Mouse (Mus musculus) gastrocnemius, adult 8-10 months (tissue): Measurements from ENCODE around the gene Wdr41. TPM values are rescaled to one million over a fixed set of nuclear protein-coding genes. Genes with fewer than 3 reads are reported as not detected.

Source experiments
- DNase-seq, 2 experiments: peaks; one replicate each; pipeline ENCODE4 v3.0.0; 2022; ENCODE audit warnings: low spot score in 2 of 2
- total RNA-seq, 4 experiments: library from RNA; stranded (reverse); gene quantifications; 2 replicates each; pipeline ENCODE4 v1.2.4; 2022

Gene Wdr41
- total RNA-seq: 10 to 100 TPM; 16.1 to 17.6 (median 17.4) TPM

GRCm38 (mm10) chr13:94976219-94977186 lies at the start of gene Wdr41:
TSS of gene Wdr41 (plus strand) at chr13:94976344.
- DNase-seq: peak; percentile 86 to 91

- no peak for DNase-seq
Observed at GRCm38 (mm10) chr13:94928086-94928485, 48.1 kb upstream of the Wdr41 start.

GRCm38 (mm10) chr13:94938418-94938817 lies 37.7 kb upstream of the Wdr41 start:
- DNase-seq: no peak

GRCm38 (mm10) chr13:94940104-94940503 lies 36.0 kb upstream of the Wdr41 start:
- no peak for DNase-seq

- peak in 1 of 2 experiments; percentile 12 for DNase-seq
Observed at GRCm38 (mm10) chr13:94941230-94941629, 34.9 kb upstream of the Wdr41 start.

GRCm38 (mm10) chr13:94955941-94956340 lies 20.2 kb upstream of the Wdr41 start:
- DNase-seq: no peak

GRCm38 (mm10) chr13:94957965-94958364 lies 18.2 kb upstream of the Wdr41 start:
- DNase-seq: no peak

- DNase-seq: no peak
Observed at GRCm38 (mm10) chr13:94969992-94970553, 6.1 kb upstream of the Wdr41 start.

- no peak for DNase-seq
Observed at GRCm38 (mm10) chr13:94975828-94976218, 321 bp upstream of the Wdr41 start.

- no peak for DNase-seq
Observed at GRCm38 (mm10) chr13:94979081-94979480, 2.9 kb downstream of the Wdr41 start.

- DNase-seq: no peak
Observed at GRCm38 (mm10) chr13:94990516-94990915, 14.4 kb downstream of the Wdr41 start.

GRCm38 (mm10) chr13:95007281-95007680 lies 31.1 kb downstream of the Wdr41 start:
- no peak for DNase-seq

GRCm38 (mm10) chr13:95009261-95009660 lies 33.1 kb downstream of the Wdr41 start:
- DNase-seq: no peak

- no peak for DNase-seq
Observed at GRCm38 (mm10) chr13:95011546-95012257, 35.6 kb downstream of the Wdr41 start.

- no peak for DNase-seq
Observed at GRCm38 (mm10) chr13:95017278-95017677, 41.1 kb downstream of the Wdr41 start.

- DNase-seq: peak in 1 of 2 experiments; percentile 29
Observed at GRCm38 (mm10) chr13:95017916-95018315, 41.8 kb downstream of the Wdr41 start.

GRCm38 (mm10) chr13:95019345-95019744 lies 43.2 kb downstream of the Wdr41 start:
- no peak for DNase-seq

GRCm38 (mm10) chr13:95020216-95020615 lies 44.1 kb downstream of the Wdr41 start:
- DNase-seq: no peak

- no peak for DNase-seq
Observed at GRCm38 (mm10) chr13:95030828-95031227, 54.7 kb downstream of the Wdr41 start.

- no peak for DNase-seq
Observed at GRCm38 (mm10) chr13:95032127-95032831, 56.1 kb downstream of the Wdr41 start.

- no peak for DNase-seq
Observed at GRCm38 (mm10) chr13:95032973-95033372, 56.8 kb downstream of the Wdr41 start.
